Mouse (Mus musculus) mature B cell (primary cell): ENCODE measurements around the gene Fmnl2.

ENCODE experiments used
- in situ Hi-C: fragments of 300-500 bp; cut with MboI; formaldehyde crosslinking; loops from 2 replicates; pipeline ENCODE4 v1.14.3; 2019

Fmnl2 gene

GRCm38 (mm10) chr2:52957771-52958534, 100.3 kb downstream of the Fmnl2 start:
- in situ Hi-C loops = no loop called here

DNA sequence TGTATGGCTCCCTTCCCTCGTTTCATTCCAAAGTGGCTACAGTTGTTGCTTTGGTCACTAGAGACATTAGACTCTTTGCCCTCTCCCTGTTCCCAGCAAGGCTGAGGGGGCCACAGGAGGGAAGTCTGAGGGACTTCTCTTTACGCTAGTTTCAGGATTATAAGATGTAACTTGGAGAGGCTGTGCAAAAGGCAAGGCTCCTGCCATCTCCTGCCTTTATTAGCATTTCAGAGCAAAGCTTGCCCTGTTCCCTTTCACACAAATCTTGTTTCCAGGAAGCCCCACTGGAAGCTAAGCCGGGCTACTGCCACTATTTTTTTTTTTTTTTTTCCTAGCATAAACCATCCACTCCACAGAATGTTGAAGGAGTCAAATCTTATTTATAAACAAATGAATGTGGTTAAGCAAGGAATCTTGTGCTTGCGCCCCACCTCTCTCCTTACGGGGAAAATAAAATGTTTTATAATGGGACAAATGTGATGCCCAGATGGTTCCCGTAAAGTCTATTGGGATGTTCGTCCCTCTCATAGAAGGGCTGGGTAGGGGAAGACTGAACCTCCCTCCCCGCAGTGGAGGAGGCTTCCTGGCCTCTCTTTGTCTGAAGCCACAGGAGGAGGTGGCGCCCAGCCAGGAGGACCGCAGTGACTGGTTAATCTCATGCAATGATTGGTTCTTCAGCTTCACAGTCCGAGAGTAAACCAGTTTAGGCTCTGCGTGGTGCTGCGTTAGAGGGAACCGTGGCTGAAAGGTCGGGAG, 101.1 kb downstream of the Fmnl2 start:
- in situ Hi-C loops = no loop called here

- in situ Hi-C loops = no loop called here
Observed at GRCm38 (mm10) chr2:52959291-52959621, 101.6 kb downstream of the Fmnl2 start.

GRCm38 (mm10) chr2:52959982-52960381, 102.3 kb downstream of the Fmnl2 start:
- in situ Hi-C loops = no loop called here

DNA sequence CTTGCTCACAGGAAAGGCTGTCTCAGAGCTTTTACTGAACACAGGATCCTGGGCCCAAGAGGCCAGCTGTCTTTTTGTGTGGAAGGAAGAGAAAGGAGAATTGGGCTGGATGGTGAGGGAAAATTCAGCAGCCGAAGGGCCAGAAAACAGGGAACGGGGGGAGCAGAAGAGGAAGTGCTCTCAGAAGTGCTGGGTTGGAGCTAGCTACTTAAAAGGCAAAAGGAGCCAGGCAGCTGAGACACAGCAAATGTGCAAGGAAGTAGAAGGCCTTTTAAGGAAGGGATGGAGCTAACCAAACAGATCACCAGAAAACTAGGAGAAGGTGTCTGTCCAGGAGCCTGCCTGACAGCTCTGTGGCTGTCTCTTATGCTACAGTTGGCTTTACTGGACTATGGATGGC, 103.0 kb downstream of the Fmnl2 start:
- in situ Hi-C loops = no loop called here

GRCm38 (mm10) chr2:52963439-52963838, 105.8 kb downstream of the Fmnl2 start:
- in situ Hi-C loops = no loop called here

DNA sequence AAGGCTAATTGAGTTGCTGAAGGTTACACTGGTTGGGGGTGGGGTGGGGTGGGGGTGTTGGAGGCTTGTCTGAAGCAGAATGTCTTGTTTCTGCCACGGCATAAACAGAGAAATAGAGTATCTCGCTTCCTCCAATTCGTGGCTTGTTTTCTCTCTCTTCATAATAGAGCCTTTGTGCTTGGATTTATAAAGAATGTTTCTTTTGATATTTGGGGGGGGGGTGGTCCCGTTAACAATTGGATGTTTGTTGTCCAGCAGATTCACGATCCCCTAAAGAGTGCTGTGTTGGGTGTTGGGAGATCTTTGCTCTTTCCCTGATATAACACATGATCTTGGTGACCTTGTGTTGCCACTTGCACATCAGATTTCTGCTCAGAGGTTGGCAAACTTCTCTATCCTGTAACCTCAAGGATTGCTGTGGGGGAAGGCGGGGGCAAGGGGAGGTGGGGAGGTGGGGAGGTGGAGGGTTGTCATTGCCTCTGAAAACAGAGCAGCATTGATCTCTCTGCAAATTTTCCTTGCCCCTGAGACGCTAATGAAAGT, 106.8 kb downstream of the Fmnl2 start:
- in situ Hi-C loops = no loop called here

DNA sequence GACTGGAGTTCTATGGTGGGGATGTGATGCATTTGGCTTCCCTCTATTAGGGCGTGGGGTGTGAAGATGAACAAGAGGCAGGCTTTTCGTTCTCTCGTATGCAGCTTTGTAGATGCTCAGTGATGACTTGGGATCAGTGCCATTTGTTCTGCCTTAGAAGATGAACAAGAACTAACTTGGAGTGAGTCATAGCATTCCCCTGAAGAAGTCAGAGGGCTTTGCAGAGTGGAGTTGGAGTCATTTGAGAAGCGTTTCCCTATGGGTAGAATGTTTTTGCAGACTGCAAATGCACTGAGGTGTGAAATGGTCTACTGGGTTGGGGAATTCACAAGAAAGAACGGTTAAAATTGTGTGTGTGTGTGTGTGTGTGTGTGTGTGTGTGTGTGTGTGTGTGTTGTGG, 108.6 kb downstream of the Fmnl2 start:
- in situ Hi-C loops = no loop called here

DNA sequence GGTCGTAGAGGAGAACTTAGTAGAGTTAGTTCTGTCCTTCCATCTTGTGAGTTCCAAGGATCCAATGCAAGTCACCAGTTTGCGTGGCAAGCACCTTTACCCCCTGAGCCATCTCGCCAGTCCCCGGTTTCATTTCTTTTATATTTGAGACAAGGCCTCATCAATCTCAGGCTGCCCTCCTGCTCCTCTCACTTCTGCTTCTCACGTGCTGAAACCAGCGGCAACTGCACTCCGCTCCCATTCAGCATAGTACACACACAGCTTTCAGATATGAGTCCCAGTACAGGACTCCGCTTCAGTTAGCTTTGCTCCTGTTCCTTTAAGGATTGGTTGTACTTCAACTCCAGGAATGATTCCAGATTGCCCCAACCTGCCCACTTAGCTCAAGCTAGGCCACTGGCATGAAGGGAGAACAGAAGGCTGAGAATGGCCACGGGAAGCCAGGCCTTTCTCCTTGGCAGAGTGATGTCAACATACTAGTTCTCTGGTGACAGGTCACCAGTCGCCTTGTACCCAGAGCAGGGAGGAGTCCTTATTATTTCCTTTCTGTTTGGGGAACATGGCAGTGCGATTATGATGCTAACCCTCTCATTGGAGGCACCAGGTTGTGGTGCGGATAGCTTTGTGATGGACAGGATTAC, 109.3 kb downstream of the Fmnl2 start:
- in situ Hi-C loops = no loop called here

DNA sequence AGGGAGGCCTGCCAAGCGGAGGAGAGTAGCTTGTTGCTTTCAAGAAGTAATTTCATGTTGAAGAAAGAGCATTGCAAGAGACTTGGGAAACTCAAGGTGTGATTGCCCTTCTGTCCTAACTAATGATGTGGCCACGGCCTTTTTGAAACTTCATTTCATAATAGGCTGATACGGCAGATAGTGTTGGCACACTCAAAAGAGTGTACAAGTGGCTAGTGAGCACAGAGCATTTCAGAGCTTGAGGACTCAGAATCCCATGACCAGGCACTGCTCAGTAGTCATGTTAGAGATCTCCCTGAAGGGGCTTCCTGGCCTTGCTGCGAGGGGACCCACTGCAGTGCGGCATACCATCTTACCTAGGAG, 109.8 kb downstream of the Fmnl2 start:
- in situ Hi-C loops = no loop called here

DNA sequence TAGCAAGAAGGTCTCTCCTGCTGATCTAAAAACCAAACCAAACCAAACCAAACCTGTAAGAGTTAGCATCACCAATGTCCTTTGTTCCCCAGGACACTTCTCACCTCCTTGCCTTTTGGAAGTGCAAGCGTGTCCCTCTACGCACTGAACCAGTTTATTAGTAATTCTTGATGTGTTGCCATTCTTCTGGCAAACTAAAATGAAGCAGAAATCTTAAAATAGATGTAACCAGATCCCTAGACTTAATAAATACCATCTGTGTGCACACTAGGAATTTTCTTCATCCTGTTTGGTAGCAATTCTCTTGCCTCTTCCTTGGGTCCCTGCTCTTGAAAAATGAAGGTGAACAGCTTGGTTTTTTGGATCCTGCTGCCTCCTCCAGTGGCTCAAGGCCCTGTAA, 111.2 kb downstream of the Fmnl2 start:
- in situ Hi-C loops = no loop called here

- in situ Hi-C loops = no loop called here
Observed at GRCm38 (mm10) chr2:52974056-52974455, 116.4 kb downstream of the Fmnl2 start.

- in situ Hi-C loops = no loop called here
Observed at GRCm38 (mm10) chr2:52974776-52975175, 117.1 kb downstream of the Fmnl2 start.

- in situ Hi-C loops = no loop called here
Observed at GRCm38 (mm10) chr2:52977921-52978675, 120.4 kb downstream of the Fmnl2 start.

DNA sequence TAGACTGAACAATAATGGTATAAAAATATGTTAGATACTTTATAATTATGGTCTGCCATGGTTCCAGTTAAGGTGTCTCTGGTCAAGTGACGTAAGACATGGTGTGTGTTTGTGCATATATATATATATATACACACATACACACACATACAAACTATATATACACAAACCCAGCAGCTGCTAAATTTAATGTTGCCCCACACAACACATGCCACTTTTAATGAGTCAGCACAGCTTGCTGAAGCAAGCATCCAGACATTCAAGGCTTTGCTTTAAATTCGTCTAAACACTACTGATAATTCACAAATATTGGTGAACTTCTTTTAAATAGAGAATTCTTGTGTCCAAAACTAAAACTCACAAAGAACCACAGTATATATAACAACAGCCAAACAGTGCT, 121.1 kb downstream of the Fmnl2 start:
- in situ Hi-C loops = no loop called here

DNA sequence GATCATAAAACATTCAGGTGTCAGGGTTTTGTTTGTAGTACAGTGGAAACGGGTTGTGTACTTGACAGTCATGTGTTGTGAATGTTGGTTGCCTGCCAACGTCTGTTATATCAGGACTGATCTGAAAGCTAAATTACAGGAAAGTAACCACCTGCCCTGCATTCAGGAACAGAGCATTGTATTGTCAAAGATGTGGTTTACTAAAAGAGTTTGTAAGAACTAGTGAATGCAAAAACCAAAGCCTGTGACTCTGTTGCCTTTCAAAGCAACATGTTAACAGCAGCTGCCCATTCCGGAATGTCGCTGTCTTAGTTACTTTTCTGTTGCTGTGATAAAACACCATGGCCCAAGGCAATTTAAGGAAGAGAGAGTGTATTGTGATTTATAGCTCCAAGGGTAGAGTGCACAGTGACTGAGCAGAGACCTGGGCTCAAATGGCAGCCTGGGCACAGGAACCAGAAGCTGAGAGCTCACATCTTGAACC, 121.7 kb downstream of the Fmnl2 start:
- in situ Hi-C loops = no loop called here

- in situ Hi-C loops = no loop called here
Observed at GRCm38 (mm10) chr2:52981126-52981525, 123.5 kb downstream of the Fmnl2 start.

DNA sequence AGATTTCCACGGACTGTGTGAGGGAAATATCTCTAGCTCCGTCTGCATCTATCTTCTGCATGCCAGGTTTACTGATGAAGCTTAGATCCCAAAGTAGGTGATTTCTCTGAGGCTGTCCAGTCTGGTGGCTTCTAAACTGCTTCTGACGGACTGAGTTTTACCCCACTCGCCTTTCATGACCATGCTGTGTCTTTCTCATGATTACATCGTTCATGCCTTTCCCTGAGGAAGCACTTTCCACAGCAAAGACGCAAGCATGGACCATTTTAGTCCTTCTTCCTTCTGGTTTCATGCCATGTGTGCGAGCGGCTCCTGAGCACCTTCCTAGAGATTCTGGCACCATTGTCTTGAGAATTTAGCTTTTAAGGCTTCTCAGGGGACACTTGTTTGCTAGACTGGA, 123.9 kb downstream of the Fmnl2 start:
- in situ Hi-C loops = no loop called here

DNA sequence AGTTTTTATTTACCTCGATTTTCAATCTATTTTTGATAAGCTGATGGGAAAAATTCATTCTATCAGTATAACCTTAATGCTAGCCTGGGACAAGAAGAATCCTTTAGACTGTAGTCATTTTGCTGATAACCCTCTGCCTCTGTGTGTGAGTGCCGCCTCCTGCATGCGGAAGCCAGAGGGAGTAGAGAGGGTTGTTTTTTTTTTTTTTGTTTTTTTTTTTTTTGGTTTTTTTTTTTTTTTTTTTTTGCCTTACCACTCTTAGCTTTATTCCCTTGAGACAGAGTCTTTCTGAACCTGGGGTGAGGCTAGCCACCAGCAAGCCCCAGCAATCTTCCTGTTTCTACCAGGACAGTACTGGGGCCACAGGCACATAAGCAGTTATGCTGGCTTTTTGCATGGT, 124.8 kb downstream of the Fmnl2 start:
- in situ Hi-C loops = no loop called here

- in situ Hi-C loops = no loop called here
Observed at GRCm38 (mm10) chr2:52984556-52984955, 126.9 kb downstream of the Fmnl2 start.

- in situ Hi-C loops = no loop called here
Observed at GRCm38 (mm10) chr2:52985167-52985566, 127.5 kb downstream of the Fmnl2 start.

- in situ Hi-C loops = no loop called here
Observed at GRCm38 (mm10) chr2:52986354-52986753, 128.7 kb downstream of the Fmnl2 start.
